Mouse (Mus musculus) ovary, postnatal 36 days (tissue): ENCODE measurements around the gene Naa35.

Experiments used
- DNase-seq: peaks from one replicate; pipeline ENCODE4 v3.0.0; 2022; ENCODE audit warnings: low spot score, mixed read lengths

Naa35 gene

GRCm38 (mm10) chr13:59584947-59585647 is at the start of gene Naa35, which contains the start of gene Agtpbp1:
Gene Naa35 (plus strand): TSS chr13:59585259.
Gene Agtpbp1 (minus strand): TSS chr13:59585227.
- peak; percentile 100 for DNase-seq

GRCm38 (mm10) chr13:59535746-59536145 is 49.3 kb upstream of the Naa35 start:
- DNase-seq, result no peak

GRCm38 (mm10) chr13:59536631-59537030 is 48.4 kb upstream of the Naa35 start:
- DNase-seq, result no peak

- DNase-seq, result no peak
Measured at GRCm38 (mm10) chr13:59538661-59539060, 46.4 kb upstream of the Naa35 start.

- no peak for DNase-seq
Measured at GRCm38 (mm10) chr13:59540030-59540429, 45.0 kb upstream of the Naa35 start.

- DNase-seq, result no peak
Measured at GRCm38 (mm10) chr13:59542411-59542810, 42.6 kb upstream of the Naa35 start.

- DNase-seq, result no peak
Measured at GRCm38 (mm10) chr13:59547091-59547490, 38.0 kb upstream of the Naa35 start.

GRCm38 (mm10) chr13:59547716-59548115 is 37.3 kb upstream of the Naa35 start:
- DNase-seq, result no peak

- no peak for DNase-seq
Measured at GRCm38 (mm10) chr13:59549318-59549798, 35.7 kb upstream of the Naa35 start.

GRCm38 (mm10) chr13:59552286-59552685 is 32.8 kb upstream of the Naa35 start:
- DNase-seq, result no peak

- no peak for DNase-seq
Measured at GRCm38 (mm10) chr13:59552751-59553150, 32.3 kb upstream of the Naa35 start.

- no peak for DNase-seq
Measured at GRCm38 (mm10) chr13:59554772-59555505, 30.1 kb upstream of the Naa35 start.

- DNase-seq, result no peak
Measured at GRCm38 (mm10) chr13:59555613-59556192, 29.4 kb upstream of the Naa35 start.

GRCm38 (mm10) chr13:59556670-59557069 is 28.4 kb upstream of the Naa35 start:
- DNase-seq, result peak; percentile 52

- peak; percentile 91 for DNase-seq
Measured at GRCm38 (mm10) chr13:59557185-59557985, 27.7 kb upstream of the Naa35 start.

- no peak for DNase-seq
Measured at GRCm38 (mm10) chr13:59558776-59559175, 26.3 kb upstream of the Naa35 start.

- no peak for DNase-seq
Measured at GRCm38 (mm10) chr13:59562471-59562870, 22.6 kb upstream of the Naa35 start.

- DNase-seq, result no peak
Measured at GRCm38 (mm10) chr13:59564505-59564904, 20.6 kb upstream of the Naa35 start.

- DNase-seq, result no peak
Measured at GRCm38 (mm10) chr13:59564923-59565322, 20.1 kb upstream of the Naa35 start.

- DNase-seq, result no peak
Measured at GRCm38 (mm10) chr13:59565945-59566520, 19.0 kb upstream of the Naa35 start.

GRCm38 (mm10) chr13:59571107-59571506 is 14.0 kb upstream of the Naa35 start:
- DNase-seq, result no peak

- DNase-seq, result no peak
Measured at GRCm38 (mm10) chr13:59572549-59572948, 12.5 kb upstream of the Naa35 start.
